Mouse (Mus musculus) large intestine, adult 2 months (tissue): ENCODE data around the gene Tnrc18. TPM values are rescaled to one million over a fixed set of nuclear protein-coding genes. Genes with fewer than 3 reads are reported as not detected.

Experiments
- DNase-seq: peaks from one replicate; pipeline ENCODE4 v3.0.0-alpha.2; 2012; ENCODE audit warnings: low read depth, low spot score
- WGBS: fragments of 180-500 bp; shearing (Covaris S2); methylation state at CpG from one replicate; pipeline ENCODE4 v1.1.7; 2018; 5-methylcytosine and 5-hydroxymethylcytosine counted together
- polyA plus RNA-seq: library from polyadenylated mRNA; depleted of rRNA; stranded (reverse); fragments of >200 nt; gene quantifications from 2 replicates; pipeline ENCODE4 v1.2.3, GENCODE M21; 2012; rRNA removed

Tnrc18 gene
- polyA plus RNA-seq, 1 experiment = 15.3 TPM

GRCm38 (mm10) chr5:142700842-142701589, 116.4 kb downstream of the Tnrc18 start:
- 7% methylated on average over 15 of the region's 15 CpGs for WGBS
- no peak for DNase-seq

GRCm38 (mm10) chr5:142697742-142698141, 119.7 kb downstream of the Tnrc18 start:
- 48% methylated on average over 2 of the region's 2 CpGs for WGBS
- DNase-seq = no peak

DNA sequence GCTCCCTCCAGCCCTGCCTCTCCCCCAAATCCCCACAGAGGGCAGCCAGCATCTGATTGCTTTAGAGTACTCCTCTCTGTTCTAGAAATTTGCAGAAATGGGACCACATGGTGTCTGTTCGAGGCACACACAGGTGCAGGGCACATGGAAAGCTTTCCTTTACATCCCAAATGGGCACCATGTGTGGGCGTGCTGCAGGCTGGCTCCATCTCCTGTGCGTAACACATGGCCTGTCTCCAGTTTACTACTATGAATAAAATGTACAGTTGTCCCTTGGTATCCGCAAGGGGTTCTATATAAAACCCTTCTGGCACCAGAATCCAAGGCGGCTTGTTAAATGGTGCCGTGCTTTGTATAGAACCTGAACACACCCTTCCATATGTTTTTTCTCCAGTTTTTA, 120.6 kb downstream of the Tnrc18 start:
- 87% methylated on average over 6 of the region's 6 CpGs for WGBS

DNA sequence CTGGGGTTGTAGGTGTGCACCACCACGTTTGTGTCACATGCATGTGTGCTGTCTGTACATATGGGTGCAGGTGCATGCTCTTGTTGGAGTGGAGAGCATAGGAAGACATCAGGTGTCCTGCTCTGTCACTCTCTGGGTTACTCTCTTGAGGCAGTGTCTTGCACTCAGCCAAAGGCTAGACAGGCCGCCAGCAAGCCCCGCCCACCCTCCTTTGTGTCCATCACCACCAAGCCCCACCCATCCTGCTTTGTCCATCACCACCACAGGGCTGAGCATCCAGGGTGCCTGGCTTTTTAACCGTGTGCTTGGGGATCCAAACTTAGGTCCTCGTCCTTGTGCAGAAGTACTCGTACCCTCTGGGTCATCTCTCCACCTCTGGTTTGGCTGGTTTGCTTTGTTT, 121.2 kb downstream of the Tnrc18 start:
- DNase-seq = no peak
- WGBS = 36% methylated on average over 6 of the region's 6 CpGs

More for the DNA sequence above, 120.6 kb downstream of the Tnrc18 start:
- no peak for DNase-seq

DNA sequence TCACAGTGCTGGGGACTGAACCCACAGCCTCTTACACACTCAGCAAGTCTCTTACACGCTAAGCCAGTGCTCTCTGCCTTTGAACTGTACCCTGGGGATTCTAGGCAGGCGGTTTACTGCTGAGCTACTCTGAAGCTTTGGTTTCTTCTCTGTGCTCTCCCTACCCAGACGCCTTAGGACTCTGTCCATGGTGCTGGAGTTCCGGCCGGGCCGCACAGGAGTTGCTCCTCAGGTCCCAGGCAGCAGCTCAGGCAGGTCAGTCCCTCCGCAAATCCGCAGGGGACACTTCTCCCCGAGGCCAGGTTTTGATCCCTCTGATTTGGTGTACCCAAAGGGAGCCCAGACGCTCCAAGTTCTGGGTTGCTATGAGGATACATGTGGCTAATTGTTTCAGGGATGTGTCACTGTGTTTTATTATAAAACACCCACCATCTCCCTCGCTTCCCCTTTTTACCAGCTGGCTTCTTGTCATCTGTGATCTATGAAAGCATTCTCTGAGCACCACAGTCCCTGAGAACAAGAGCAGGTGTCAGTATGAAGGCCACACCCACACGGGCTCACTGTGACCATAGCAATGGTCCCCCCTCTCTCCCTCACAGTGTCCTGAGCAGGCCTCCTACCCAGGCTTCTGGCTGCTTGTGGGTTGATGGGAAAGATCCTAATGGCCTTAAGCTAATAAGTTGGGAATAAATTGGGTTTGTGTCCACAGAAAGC, 122.7 kb downstream of the Tnrc18 start:
- WGBS = 12% methylated on average over 12 of the region's 12 CpGs

DNA sequence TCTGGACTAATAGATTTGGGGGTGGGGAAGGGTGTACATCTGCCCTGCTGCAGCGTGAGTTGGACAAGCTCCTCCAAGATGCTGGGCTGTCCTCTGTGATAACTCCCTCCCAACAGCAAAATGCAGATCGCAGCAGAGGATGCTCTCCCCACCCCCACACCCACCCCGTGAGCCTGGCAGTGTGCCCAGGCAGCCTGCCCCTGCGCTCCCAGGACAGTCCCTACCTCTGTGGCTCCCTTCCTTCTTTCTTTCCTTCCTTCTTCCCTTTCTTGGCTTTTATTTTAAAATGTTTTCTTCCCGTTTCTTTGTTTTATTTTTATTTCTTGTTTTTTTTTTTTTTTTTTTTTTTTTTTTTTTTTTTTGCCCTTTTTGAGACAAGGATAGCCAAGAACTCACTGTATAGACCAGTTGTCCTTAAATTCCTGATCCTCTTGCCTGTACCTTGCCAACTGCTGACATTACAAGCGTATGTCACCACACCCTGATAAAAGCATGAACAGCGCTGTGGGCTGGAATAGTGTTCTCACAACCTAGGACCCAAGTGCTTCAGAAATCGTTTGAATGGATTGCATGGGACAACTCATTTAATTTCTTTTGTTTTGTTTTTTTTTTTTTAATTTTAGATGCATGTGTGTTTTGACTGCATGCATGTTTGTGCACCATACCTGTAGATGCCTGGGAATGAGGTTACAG, 123.6 kb downstream of the Tnrc18 start:
- WGBS = 57% methylated on average over 8 of the region's 8 CpGs
- DNase-seq = no peak

More for the DNA sequence above, 122.7 kb downstream of the Tnrc18 start:
- DNase-seq = no peak

DNA sequence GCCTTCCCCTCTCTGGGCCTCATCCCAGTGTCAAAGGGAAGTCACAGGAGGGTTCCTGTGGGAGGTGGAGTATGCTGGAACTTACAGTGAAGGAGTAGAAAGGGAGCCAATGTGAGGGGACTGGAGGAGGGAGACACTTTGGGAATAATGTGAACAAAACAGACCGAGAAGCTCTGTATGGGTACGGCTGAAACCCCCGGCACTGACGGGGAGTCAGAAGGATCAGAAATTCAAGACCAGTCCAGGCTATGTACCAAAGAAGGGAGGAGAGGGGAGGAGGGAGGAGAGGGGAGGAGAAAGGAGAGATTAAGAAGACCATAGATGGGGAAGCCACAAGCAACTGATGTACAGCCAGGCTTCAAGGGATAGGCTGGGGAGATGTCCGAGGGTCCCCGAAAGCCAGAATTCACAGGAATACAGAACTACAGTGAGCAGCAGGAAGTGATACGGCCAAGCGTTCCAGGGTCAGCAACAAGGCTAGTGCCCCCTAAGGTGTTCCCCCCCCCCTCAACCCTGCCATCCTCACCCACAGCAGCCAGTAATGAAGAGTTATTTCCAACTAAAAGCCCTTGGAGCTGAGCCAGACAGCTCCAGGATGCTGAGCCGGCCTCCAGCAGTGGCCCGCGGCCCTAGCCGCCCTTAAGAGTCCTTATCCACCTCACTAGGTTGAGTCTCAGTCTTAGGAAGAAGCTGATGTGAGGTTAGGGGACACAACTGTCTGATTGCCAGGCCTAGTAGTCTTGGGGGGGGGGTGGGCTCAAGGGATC, 124.3 kb downstream of the Tnrc18 start:
- no peak for DNase-seq
- WGBS = 70% methylated on average over 12 of the region's 12 CpGs

GRCm38 (mm10) chr5:142692248-142692647, 125.2 kb downstream of the Tnrc18 start, which contains the start of gene Slc29a4:
Slc29a4 (plus strand) TSS chr5:142692512.
- 41% methylated on average over 14 of the region's 14 CpGs for WGBS
- DNase-seq = no peak

GRCm38 (mm10) chr5:142690343-142690742, 127.1 kb downstream of the Tnrc18 start:
- WGBS = 64% methylated on average over 3 of the region's 3 CpGs
- DNase-seq = no peak

GRCm38 (mm10) chr5:142688866-142689265, 128.6 kb downstream of the Tnrc18 start:
- no peak for DNase-seq
- whole genome bisulfite sequencing = 36% methylated on average over 6 of the region's 6 CpGs

GRCm38 (mm10) chr5:142682529-142682928, 134.9 kb downstream of the Tnrc18 start:
- no peak for DNase-seq
- WGBS = 86% methylated on average over 5 of the region's 5 CpGs

DNA sequence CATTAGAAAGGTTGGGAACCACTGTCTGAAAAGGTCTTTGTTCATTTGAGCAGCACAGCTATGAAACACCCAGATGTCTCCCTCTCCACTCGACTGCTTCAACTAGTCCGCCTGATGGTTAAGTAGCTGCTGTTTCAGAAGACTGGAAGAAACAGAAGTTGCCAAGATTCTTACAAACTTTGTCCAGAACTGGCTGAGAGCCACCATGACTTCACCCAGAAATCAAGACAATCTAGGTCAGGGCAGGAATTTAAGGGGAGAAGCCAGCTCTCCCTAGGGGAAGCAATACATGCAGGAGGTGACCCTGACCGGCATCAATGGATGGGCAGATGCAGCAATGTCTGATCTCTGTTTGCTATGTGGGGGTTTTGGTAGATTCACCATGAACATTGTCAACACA, 135.6 kb downstream of the Tnrc18 start:
- WGBS = 69% methylated on average over 3 of the region's 3 CpGs
- DNase-seq = no peak

DNA sequence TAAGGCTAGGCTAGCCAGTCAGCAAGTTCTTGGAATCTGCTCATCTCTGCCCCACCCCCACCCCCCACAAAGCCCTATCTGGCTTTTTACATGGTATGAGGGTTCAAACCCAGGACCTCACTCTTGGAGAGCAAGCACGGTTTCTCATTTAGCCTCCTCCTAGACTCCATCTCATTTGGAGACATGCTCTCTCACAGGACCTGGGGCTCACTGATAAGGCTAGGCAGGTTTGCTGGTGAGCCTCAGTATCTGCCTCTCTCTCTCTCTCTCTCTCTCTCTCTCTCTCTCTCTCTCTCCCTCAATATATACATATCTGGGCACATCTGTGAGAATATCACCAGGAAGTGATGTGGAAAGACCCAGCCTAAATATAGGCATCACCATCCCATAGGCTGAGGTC, 138.4 kb downstream of the Tnrc18 start:
- WGBS = 89% methylated on average over 1 of the region's 1 CpGs
- no peak for DNase-seq

DNA sequence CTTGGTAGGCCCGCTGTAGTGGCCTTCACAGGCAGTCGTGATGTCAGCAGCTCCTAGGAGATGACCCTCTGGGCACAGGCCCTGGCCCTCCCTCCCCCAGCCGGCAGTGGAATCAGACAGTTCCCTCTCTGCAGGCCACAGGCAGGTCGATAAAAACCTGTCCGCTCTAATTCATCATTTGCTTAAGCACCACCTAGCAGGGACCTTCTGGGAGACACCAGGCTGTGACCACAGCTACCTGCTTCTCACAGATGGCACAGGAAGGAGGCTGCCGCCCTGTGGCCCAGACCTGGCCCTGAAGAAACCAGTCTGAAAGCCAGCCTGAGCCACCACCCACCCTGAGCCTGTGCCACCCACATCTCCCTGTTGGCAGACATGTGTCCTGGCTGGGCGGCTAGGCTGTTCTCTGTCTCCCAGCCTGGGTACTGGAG, 139.3 kb downstream of the Tnrc18 start:
- 52% methylated on average over 7 of the region's 7 CpGs for WGBS
- DNase-seq = no peak

Other genes starting within 250 kb of the Tnrc18 start
- 0.27 and 0.50 TPM in 2 replicates for gene Mmd2, start 208.9 kb downstream of the Tnrc18 start, polyA plus RNA-seq
- 25.1 and 39.9 TPM in 2 replicates for gene Wipi2, start 190.0 kb downstream of the Tnrc18 start, polyA plus RNA-seq
- 2.2 and 3.2 TPM in 2 replicates for gene Slc29a4, start 125.2 kb downstream of the Tnrc18 start, polyA plus RNA-seq
- gene Fbxl18, start 77.8 kb upstream of the Tnrc18 start, polyA plus RNA-seq = 9.9 and 16.1 TPM in 2 replicates
- 8,043 and 9,072 TPM in 2 replicates for gene Actb, start 89.1 kb upstream of the Tnrc18 start, polyA plus RNA-seq
- gene Fscn1, start 142.7 kb upstream of the Tnrc18 start, polyA plus RNA-seq = 15.5 and 16.4 TPM in 2 replicates